Mouse (Mus musculus) erythroblast, embryonic 14.5 days (primary cell): ENCODE data around the gene Lnx2.

Source experiments
- GATA1 ChIP-seq: IDR thresholded peaks from 2 replicates; pipeline ENCODE4 v1.6.1; 2012; ENCODE audit warnings: low read length, inconsistent platforms, mixed read lengths
- TAL1 ChIP-seq: IDR thresholded peaks from 3 replicates; pipeline ENCODE4 v1.6.1; 2012; ENCODE audit warnings: low read length, inconsistent platforms, mixed read lengths

GRCm38 (mm10) chr5:147121146-147121545, 44.8 kb upstream of the Lnx2 start:
- TF ChIP-seq GATA1 (no peak), TAL1 (no peak)
